Mouse (Mus musculus): ENCODE data around the gene Gabpa.

Gabpa gene

GRCm38 (mm10) chr16:84834745-84835440, at the start of gene Gabpa:
Gabpa (plus strand) TSS chr16:84834925.
- DNase-seq: peak; percentile 97

GRCm38 (mm10) chr16:84784966-84785365, 49.8 kb upstream of the Gabpa start:
- no peak for DNase-seq

GRCm38 (mm10) chr16:84790595-84791165, 44.0 kb upstream of the Gabpa start:
- no peak for DNase-seq

GRCm38 (mm10) chr16:84793401-84793800, 41.3 kb upstream of the Gabpa start:
- DNase-seq: no peak

GRCm38 (mm10) chr16:84795337-84795736, 39.4 kb upstream of the Gabpa start:
- no peak for DNase-seq

- DNase-seq: no peak
Observed at GRCm38 (mm10) chr16:84796678-84797077, 38.0 kb upstream of the Gabpa start.

GRCm38 (mm10) chr16:84800038-84800437, 34.7 kb upstream of the Gabpa start:
- no peak for DNase-seq

GRCm38 (mm10) chr16:84802217-84802616, 32.5 kb upstream of the Gabpa start:
- peak; percentile 64 for DNase-seq

- DNase-seq: peak; percentile 49
Observed at GRCm38 (mm10) chr16:84804866-84805265, 29.9 kb upstream of the Gabpa start.

- no peak for DNase-seq
Observed at GRCm38 (mm10) chr16:84806175-84806574, 28.6 kb upstream of the Gabpa start.

- no peak for DNase-seq
Observed at GRCm38 (mm10) chr16:84807874-84808273, 26.9 kb upstream of the Gabpa start.

- peak; percentile 20 for DNase-seq
Observed at GRCm38 (mm10) chr16:84810254-84810653, 24.5 kb upstream of the Gabpa start.

GRCm38 (mm10) chr16:84813852-84814251, 20.9 kb upstream of the Gabpa start:
- no peak for DNase-seq

- no peak for DNase-seq
Observed at GRCm38 (mm10) chr16:84814511-84814910, 20.2 kb upstream of the Gabpa start.

GRCm38 (mm10) chr16:84817423-84817822, 17.3 kb upstream of the Gabpa start:
- DNase-seq: peak; percentile 55

GRCm38 (mm10) chr16:84825009-84825408, 9.7 kb upstream of the Gabpa start:
- DNase-seq: peak; percentile 84

- no peak for DNase-seq
Observed at GRCm38 (mm10) chr16:84831696-84832095, 3.0 kb upstream of the Gabpa start.

GRCm38 (mm10) chr16:84832736-84833135, 2.0 kb upstream of the Gabpa start:
- DNase-seq: peak; percentile 36

GRCm38 (mm10) chr16:84834344-84834743, 381 bp upstream of the Gabpa start:
- DNase-seq: no peak

- DNase-seq: peak; percentile 89
Observed at GRCm38 (mm10) chr16:84835441-84835822, 707 bp downstream of the Gabpa start, which contains the start of gene Atp5j. Atp5j (minus strand) TSS chr16:84835625.

- peak; percentile 82 for DNase-seq
Observed at GRCm38 (mm10) chr16:84835823-84836743, 1.4 kb downstream of the Gabpa start.

GRCm38 (mm10) chr16:84838576-84838975, 3.9 kb downstream of the Gabpa start:
- DNase-seq: no peak

- no peak for DNase-seq
Observed at GRCm38 (mm10) chr16:84853492-84853891, 18.8 kb downstream of the Gabpa start.

GRCm38 (mm10) chr16:84864656-84865055, 29.9 kb downstream of the Gabpa start:
- DNase-seq: no peak

All from kidney, adult 9 months (tissue).